Mouse (Mus musculus): Measurements from ENCODE around the gene Flywch2. TPM values are rescaled to one million over a fixed set of nuclear protein-coding genes. Genes with fewer than 3 reads are reported as not detected.

The Flywch2 gene
- polyA plus RNA-seq, 1 experiment from 2014 or later = 14.9 TPM

DNA sequence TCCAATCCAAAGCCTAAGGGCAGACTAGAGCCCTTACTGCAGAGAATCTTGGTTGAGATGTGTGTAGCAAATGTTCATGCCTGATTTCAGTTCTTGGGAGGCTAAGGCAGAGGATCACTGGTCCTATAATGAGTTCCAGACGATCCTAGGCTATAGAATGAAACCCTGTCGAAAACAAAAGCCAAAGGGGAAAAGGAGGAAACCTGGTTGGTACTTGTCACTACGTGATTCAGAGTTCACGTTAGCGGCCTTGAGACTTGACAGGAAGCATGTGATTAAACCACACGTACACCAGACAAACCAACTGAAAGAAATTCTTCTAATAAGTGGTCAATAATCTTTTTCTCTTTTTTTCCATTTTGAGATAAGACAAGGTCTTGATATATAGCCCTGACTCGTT is 11.4 kb upstream of the Flywch2 start:
- 79% methylated on average over 7 of the region's 7 CpGs for WGBS
- Histone ChIP-seq H3K27ac (ENCODE audit: low read length) (no peak overlapping the region), H3K9ac (ENCODE audit: low read depth, low read length) (no peak overlapping the region), H3K4me3 (ENCODE audit: low read length) (no peak overlapping the region), H3K36me3 (ENCODE audit: control insufficient read depth, insufficient read depth, low read length) (no peaks in the 10 kb centered on the region), H3K9me3 (ENCODE audit: control insufficient read depth, low read length) (no peaks in the 10 kb centered on the region), H3K4me2 (ENCODE audit: low read depth, low read length) (no peak overlapping the region), H3K4me1 (ENCODE audit: control insufficient read depth, insufficient read depth, low read length) (no peaks in the 10 kb centered on the region), H3K27me3 (replicated peaks; ENCODE audit: control insufficient read depth, insufficient read depth, low read length) (no peaks in the 10 kb centered on the region)
- ATAC-seq = no peak

DNA sequence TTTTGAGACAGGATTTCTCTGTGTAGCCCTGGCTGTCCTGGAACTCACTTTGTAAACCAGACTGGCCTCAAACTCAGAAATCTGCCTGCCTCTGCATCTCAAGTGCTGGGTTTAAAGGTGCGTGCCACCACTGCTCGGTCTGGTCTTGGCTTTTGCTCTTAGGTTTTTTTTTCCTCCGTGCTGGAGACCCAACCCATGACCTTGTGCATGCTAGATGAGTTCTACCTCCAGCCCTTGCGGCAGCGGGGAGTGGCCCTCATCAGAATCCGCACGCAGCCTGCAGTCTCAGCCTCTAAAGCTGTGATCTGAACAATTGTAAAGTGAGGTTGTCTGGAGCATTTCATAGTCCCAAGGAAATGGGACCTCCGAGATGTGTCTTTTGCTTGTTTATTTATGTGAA is 9.4 kb upstream of the Flywch2 start:
- Histone ChIP-seq H3K27ac (ENCODE audit: low read length) (no peak overlapping the region), H3K27me3 (replicated peaks; ENCODE audit: control insufficient read depth, insufficient read depth, low read length) (no peaks in the 10 kb centered on the region), H3K4me1 (ENCODE audit: control insufficient read depth, insufficient read depth, low read length) (peaks cover 6% of the 10 kb centered on the region; the same call in 1 of the 2 replicates), H3K9ac (ENCODE audit: low read depth, low read length) (no peak overlapping the region), H3K4me3 (ENCODE audit: low read length) (no peak overlapping the region), H3K9me3 (ENCODE audit: control insufficient read depth, low read length) (no peaks in the 10 kb centered on the region), H3K4me2 (ENCODE audit: low read depth, low read length) (no peak overlapping the region), H3K36me3 (ENCODE audit: control insufficient read depth, insufficient read depth, low read length) (no peaks in the 10 kb centered on the region)
- ATAC-seq = no peak
- WGBS = 89% methylated on average over 8 of the region's 8 CpGs

DNA sequence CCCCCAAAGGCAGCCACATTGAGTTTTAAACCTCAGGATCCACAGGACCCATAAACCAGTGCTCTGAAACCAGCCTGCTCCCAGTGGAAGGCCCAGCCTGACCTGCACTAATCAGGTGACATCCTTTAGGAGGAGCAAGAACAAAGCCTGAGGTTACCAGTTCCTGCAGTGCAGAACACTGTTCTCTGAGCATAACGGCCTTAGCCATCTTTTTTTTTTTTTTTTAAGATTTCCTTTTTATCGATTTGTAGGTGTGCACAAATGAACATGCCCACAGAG is 5.1 kb upstream of the Flywch2 start:
- Histone ChIP-seq H3K27ac (ENCODE audit: low read length) (peak overlapping the region; percentile 77), H3K9ac (ENCODE audit: low read depth, low read length) (peak overlapping the region; percentile 87), H3K4me3 (ENCODE audit: low read length) (peak overlapping the region; percentile 59), H3K36me3 (ENCODE audit: control insufficient read depth, insufficient read depth, low read length) (no peaks in the 10 kb centered on the region), H3K9me3 (ENCODE audit: control insufficient read depth, low read length) (no peaks in the 10 kb centered on the region), H3K27me3 (replicated peaks; ENCODE audit: control insufficient read depth, insufficient read depth, low read length) (no peaks in the 10 kb centered on the region), H3K4me1 (ENCODE audit: control insufficient read depth, insufficient read depth, low read length) (peaks cover 19% of the 10 kb centered on the region), H3K4me2 (ENCODE audit: low read depth, low read length) (peak overlapping the region; percentile 81)
- ATAC-seq = peak; percentile 39
- 59% methylated on average over 2 of the region's 2 CpGs for WGBS

DNA sequence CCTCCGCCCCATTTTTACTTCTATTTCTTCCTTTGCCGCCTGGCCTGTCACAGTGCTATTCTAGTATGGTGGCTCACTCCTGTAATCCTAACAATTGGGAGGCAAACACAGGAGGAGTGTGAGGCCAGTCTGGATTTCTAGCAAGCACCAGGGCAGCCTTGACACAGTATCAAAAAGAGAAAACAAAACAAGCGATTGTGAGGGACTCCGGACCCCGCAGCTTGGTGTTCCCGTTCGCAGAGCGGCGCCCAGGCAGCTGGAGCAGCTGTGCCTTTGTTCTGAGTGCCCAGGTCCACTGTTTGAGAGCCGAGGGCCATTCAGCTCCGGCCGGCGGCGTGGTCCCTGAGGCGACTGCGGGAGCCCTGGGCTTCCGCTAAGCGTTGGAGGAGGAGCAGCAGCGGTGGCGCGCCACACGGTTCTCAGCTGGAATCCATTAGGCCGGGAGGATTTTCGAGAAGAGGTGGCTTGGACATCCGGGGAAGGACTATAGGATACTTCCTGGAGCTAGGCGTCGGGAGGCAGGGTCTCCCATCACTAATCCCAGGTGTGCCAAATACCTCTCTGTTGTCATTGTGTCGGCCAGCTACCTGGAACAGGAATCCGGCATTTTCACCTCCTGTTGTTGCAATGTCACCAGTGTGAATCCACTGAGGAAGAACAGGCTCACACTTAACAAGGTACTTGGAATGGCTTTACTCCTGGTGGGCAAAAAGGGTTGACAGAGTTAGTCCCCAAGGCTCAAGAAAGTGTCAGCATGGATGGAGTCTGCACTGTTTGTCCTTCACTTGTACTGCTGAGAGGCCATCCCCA is 4.6 kb upstream of the Flywch2 start, which contains the start of gene Srrm2:
Gene Srrm2 (plus strand): TSS at position 264 of the 810 bp plus-strand sequence.
- 3% methylated on average over 29 of the region's 29 CpGs for WGBS
- Histone ChIP-seq H3K36me3 (ENCODE audit: control insufficient read depth, insufficient read depth, low read length) (no peaks in the 10 kb centered on the region), H3K4me3 (ENCODE audit: low read length) (peak within 1 kb of the TSS; percentile 59), H3K27ac (ENCODE audit: low read length) (peak within 1 kb of the TSS; percentile 77), H3K9ac (ENCODE audit: low read depth, low read length) (peak within 1 kb of the TSS; percentile 87), H3K9me3 (ENCODE audit: control insufficient read depth, low read length) (no peaks in the 10 kb centered on the region), H3K4me1 (ENCODE audit: control insufficient read depth, insufficient read depth, low read length) (peaks cover 19% of the 10 kb centered on the region), H3K4me2 (ENCODE audit: low read depth, low read length) (peak within 1 kb of the TSS; percentile 81), H3K27me3 (replicated peaks; ENCODE audit: control insufficient read depth, insufficient read depth, low read length) (no peaks in the 10 kb centered on the region)
- peak; percentile 52 for ATAC-seq

DNA sequence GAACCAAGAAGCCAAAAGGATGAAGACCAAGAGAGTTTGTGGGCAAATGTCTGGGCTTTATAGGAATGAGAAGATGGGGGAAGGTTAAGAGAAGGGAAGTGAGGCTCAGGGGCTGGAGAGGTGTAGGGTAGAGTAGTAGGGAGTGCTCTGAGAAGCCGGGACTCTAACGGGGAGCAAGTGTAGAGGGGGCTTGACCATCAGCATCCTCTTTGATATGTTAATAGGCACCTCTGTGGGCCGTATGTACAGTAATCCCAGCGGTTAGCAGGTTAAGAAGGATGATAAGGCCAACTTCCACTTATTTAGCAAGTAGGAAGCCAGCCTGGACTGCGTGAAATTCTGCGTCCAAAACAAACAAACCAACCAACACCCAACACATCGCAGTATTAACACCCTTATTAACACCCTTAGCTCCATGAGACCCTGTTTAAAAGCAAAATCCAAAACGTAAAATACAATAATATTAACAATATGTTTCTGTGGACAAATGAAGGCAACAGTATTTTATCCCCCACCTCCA is 3.9 kb upstream of the Flywch2 start:
- Histone ChIP-seq H3K9me3 (ENCODE audit: control insufficient read depth, low read length) (no peaks in the 10 kb centered on the region), H3K4me3 (ENCODE audit: low read length) (peak overlapping the region; percentile 59), H3K4me2 (ENCODE audit: low read depth, low read length) (peak overlapping the region; percentile 81), H3K27ac (ENCODE audit: low read length) (no peak overlapping the region; the same call in 1 of the 2 replicates), H3K9ac (ENCODE audit: low read depth, low read length) (peak overlapping the region; percentile 87), H3K4me1 (ENCODE audit: control insufficient read depth, insufficient read depth, low read length) (peaks cover 19% of the 10 kb centered on the region), H3K36me3 (ENCODE audit: control insufficient read depth, insufficient read depth, low read length) (no peaks in the 10 kb centered on the region), H3K27me3 (replicated peaks; ENCODE audit: control insufficient read depth, insufficient read depth, low read length) (no peaks in the 10 kb centered on the region)
- WGBS = 27% methylated on average over 8 of the region's 8 CpGs
- ATAC-seq = no peak

DNA sequence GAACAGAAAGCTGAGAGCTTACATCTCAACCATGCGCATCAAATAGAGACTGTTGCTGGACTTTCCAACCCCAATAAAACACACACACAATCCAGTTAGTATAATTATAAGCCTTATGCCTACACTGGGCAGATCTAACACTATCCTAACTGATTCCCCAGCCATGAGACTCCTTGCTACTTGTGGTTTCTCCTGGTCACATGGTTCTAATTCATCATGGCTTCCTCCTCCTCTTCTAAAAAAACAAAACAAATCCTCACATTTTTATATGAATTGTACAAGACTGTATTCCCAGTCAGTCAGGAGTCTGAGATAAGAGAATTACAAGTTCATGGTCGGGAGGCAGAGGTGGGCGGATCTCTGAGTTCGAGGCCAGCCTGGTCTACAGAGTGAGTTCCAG is 3.1 kb upstream of the Flywch2 start:
- no peaks in the 10 kb centered on the region for H3K9me3 ChIP-seq (ENCODE audit: control insufficient read depth, low read length)
- no peak for ATAC-seq
- no peak overlapping the region for H3K9ac ChIP-seq (ENCODE audit: low read depth, low read length)
- no peaks in the 10 kb centered on the region for H3K36me3 ChIP-seq (ENCODE audit: control insufficient read depth, insufficient read depth, low read length)
- no peak overlapping the region for H3K27ac ChIP-seq (ENCODE audit: low read length)
- no peak overlapping the region for H3K4me3 ChIP-seq (ENCODE audit: low read length)
- WGBS = 90% methylated on average over 4 of the region's 4 CpGs
- peaks cover 19% of the 10 kb centered on the region for H3K4me1 ChIP-seq (ENCODE audit: control insufficient read depth, insufficient read depth, low read length)
- no peak overlapping the region for H3K4me2 ChIP-seq (ENCODE audit: low read depth, low read length)
- H3K27me3 ChIP-seq (replicated peaks; ENCODE audit: control insufficient read depth, insufficient read depth, low read length) = no peaks in the 10 kb centered on the region

DNA sequence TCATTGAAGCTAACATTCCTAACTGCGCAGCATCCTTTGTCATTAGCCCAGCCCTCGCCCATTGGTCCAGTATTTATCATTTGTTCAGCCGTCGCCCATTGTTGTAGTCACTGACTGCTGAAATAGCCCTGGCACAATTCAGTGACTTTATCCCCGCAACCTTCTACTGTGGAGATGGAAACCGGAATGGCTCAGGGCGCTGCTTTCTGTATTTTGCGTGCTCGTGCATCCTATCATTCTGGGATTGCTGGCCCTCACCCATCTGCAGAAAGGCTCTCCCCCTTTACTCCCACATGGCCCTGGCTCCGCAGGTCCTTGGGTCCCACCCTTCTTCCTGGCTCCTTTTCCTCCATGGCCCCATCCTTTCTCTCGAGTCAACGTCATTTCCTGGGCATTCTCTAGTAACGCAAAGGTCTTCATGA is 640 bp upstream of the Flywch2 start:
- Histone ChIP-seq H3K9ac (ENCODE audit: low read depth, low read length) (0 out of 2 replicates have a peak overlapping the region, but pooled peaks have one; percentile 2), H3K4me2 (ENCODE audit: low read depth, low read length) (peak overlapping the region; percentile 96), H3K4me3 (ENCODE audit: low read length) (peak overlapping the region; percentile 65), H3K9me3 (ENCODE audit: control insufficient read depth, low read length) (no peaks in the 10 kb centered on the region), H3K36me3 (ENCODE audit: control insufficient read depth, insufficient read depth, low read length) (no peaks in the 10 kb centered on the region), H3K27ac (ENCODE audit: low read length) (no peak overlapping the region), H3K4me1 (ENCODE audit: control insufficient read depth, insufficient read depth, low read length) (peaks cover 19% of the 10 kb centered on the region), H3K27me3 (replicated peaks; ENCODE audit: control insufficient read depth, insufficient read depth, low read length) (no peaks in the 10 kb centered on the region)
- 0 out of 2 replicates have a peak, but pooled peaks have one; percentile 14 for ATAC-seq
- 15% methylated on average over 13 of the region's 13 CpGs for WGBS

DNA sequence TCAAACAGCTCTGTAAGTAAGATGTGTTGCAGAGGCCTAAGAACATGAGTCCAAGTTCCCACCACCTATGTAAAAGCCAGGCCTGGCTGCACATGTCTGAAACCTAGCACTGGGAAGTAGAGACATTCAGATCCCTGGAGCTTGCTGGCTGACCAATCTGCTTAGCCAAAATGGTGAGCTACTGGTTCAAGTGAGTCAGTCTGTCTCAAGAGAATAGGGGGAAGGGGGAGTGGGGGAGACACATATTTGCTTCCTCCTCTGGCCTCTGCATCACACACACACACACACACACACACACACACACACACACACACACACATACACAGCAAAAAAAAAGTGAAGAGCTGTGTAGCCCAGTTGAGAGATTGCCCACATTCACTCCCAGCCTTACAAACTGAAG is 2.5 kb downstream of the Flywch2 start:
- no peak overlapping the region for H3K27ac ChIP-seq (ENCODE audit: low read length)

DNA sequence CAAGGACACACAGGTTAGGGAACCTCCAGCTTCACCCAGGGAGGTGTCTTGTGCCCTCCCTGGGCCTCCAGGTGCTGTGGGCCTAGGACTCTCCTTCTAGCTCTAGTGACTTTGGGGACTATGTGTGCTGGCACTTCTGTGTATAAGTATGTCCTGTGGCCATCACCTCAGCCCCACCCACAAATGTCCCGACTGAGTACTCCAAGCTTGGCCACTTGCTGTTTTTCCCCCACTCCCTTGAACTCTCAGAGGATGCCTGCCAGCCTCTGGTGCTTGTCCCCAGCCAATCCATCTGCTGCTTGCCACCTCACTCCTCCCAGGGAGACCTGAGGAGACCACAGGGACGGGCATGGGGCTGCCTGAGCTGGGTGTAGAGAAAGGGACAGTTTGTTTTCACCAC is 7.4 kb downstream of the Flywch2 start:
- H3K4me2 ChIP-seq (ENCODE audit: low read depth, low read length) = no peak overlapping the region
- H3K27ac ChIP-seq (ENCODE audit: low read length) = no peak overlapping the region
- no peaks in the 10 kb centered on the region for H3K9me3 ChIP-seq (ENCODE audit: control insufficient read depth, low read length)
- H3K36me3 ChIP-seq (ENCODE audit: control insufficient read depth, insufficient read depth, low read length) = no peaks in the 10 kb centered on the region
- no peaks in the 10 kb centered on the region for H3K27me3 ChIP-seq (replicated peaks; ENCODE audit: control insufficient read depth, insufficient read depth, low read length)
- no peak overlapping the region for H3K4me3 ChIP-seq (ENCODE audit: low read length)
- 71% methylated on average over 2 of the region's 2 CpGs for WGBS
- no peak for ATAC-seq
- no peak overlapping the region for H3K9ac ChIP-seq (ENCODE audit: low read depth, low read length)
- no peaks in the 10 kb centered on the region for H3K4me1 ChIP-seq (ENCODE audit: control insufficient read depth, insufficient read depth, low read length)

More for the DNA sequence above, 2.5 kb downstream of the Flywch2 start:
- H3K4me1 ChIP-seq (ENCODE audit: control insufficient read depth, insufficient read depth, low read length) = peaks cover 5% of the 10 kb centered on the region; the same call in 1 of the 2 replicates
- H3K4me2 ChIP-seq (ENCODE audit: low read depth, low read length) = no peak overlapping the region
- H3K36me3 ChIP-seq (ENCODE audit: control insufficient read depth, insufficient read depth, low read length) = no peaks in the 10 kb centered on the region
- H3K27me3 ChIP-seq (replicated peaks; ENCODE audit: control insufficient read depth, insufficient read depth, low read length) = no peaks in the 10 kb centered on the region
- H3K9me3 ChIP-seq (ENCODE audit: control insufficient read depth, low read length) = no peaks in the 10 kb centered on the region
- no peak overlapping the region for H3K9ac ChIP-seq (ENCODE audit: low read depth, low read length)
- H3K4me3 ChIP-seq (ENCODE audit: low read length) = no peak overlapping the region
- ATAC-seq = no peak
